Mouse (Mus musculus) ES-Bruce4 (cell line): ENCODE results near the gene Lamc1. TPM values are rescaled to one million over a fixed set of nuclear protein-coding genes. Genes with fewer than 3 reads are reported as not detected.

Source experiments
- H3K27ac ChIP-seq: 2 replicates; pipeline ENCODE4 v1.5.1; 2012; ENCODE audit warnings: low read length, inconsistent platforms; ENCODE audit not compliant: insufficient read depth
- H3K27me3 ChIP-seq: 2 replicates; pipeline ENCODE4 v1.6.1; 2012; ENCODE audit warnings: mild to moderate bottlenecking, low read length, inconsistent platforms; ENCODE audit not compliant: control insufficient read depth, poor library complexity, insufficient read depth, severe bottlenecking
- H3K36me3 ChIP-seq: 2 replicates; pipeline ENCODE4 v1.6.1; 2012; ENCODE audit warnings: inconsistent platforms, mild to moderate bottlenecking, low read length, moderate library complexity; ENCODE audit not compliant: control insufficient read depth, poor library complexity, insufficient read depth, severe bottlenecking
- H3K4me1 ChIP-seq: one replicate; pipeline ENCODE4 v1.8.1; 2011; ENCODE audit warnings: low read length; ENCODE audit not compliant: control insufficient read depth, insufficient read depth
- H3K4me3 ChIP-seq: 2 replicates; pipeline ENCODE4 v1.5.1; 2011; ENCODE audit warnings: low read depth, mild to moderate bottlenecking, low read length
- H3K9ac ChIP-seq: 2 replicates; pipeline ENCODE4 v1.6.1; 2012; ENCODE audit warnings: low read depth, mild to moderate bottlenecking, inconsistent platforms; ENCODE audit not compliant: poor library complexity, severe bottlenecking
- H3K9me3 ChIP-seq: replicated peaks from 2 replicates; pipeline ENCODE4 v1.6.1; 2012; ENCODE audit warnings: mild to moderate bottlenecking, low read length, inconsistent platforms; ENCODE audit not compliant: control insufficient read depth, poor library complexity, insufficient read depth, severe bottlenecking
- CTCF ChIP-seq: IDR thresholded peaks from one replicate; pipeline ENCODE4 v1.8.1; 2011; ENCODE audit warnings: low read depth, low read length
- EP300 ChIP-seq: IDR thresholded peaks from 2 replicates; pipeline ENCODE4 v1.6.1; 2011; ENCODE audit warnings: low read depth, low read length; ENCODE audit not compliant: insufficient read depth
- POLR2A ChIP-seq: IDR thresholded peaks from one replicate; pipeline ENCODE4 v1.8.1; 2011; ENCODE audit warnings: low read length; ENCODE audit not compliant: insufficient read depth
- polyA plus RNA-seq: library from polyadenylated mRNA; stranded (reverse); fragments of >200 nt; gene quantifications from 2 replicates; pipeline ENCODE4 v1.2.4, GENCODE M21; 2011; ENCODE audit warnings: low read depth; ENCODE audit not compliant: missing spikeins, insufficient read depth, insufficient read length

Lamc1 gene
- polyA plus RNA-seq, 1 experiment: 233 TPM

DNA sequence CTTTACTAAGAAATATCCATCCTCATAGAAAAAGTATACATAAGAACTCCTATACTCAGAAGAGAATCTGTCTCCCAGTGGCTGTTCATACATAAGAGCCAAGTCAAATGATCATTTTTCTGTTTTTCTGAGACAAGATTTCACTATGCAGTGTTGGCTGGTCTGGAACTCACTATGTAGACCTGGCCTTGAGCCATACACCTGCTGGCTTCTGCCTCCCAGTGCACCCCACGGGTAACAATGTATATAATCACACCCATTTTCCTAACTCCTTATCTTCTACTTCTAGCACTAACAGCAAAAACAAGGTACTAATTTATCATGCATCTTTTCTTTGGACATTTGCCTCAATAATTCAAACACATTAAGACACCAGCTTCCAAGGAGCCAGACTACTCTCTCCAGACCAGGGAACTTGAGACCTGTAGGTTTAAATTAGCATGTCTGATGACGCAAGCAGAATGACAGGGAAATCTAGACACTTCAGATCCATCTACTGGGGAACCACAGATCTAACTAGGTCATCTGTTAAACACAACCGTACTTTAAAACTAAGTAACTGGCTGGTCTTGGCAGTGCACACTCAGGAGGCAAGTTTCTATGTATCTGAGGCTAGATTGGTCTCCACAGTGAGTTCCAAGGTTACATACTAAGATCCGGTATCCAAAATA, 79.9 kb downstream of the Lamc1 start:
- no peak overlapping the region for H3K4me3 ChIP-seq
- no peaks in the 10 kb centered on the region for H3K4me1 ChIP-seq
- TF ChIP-seq CTCF (no peak), EP300 (no peak), POLR2A (no peak)
- H3K27ac ChIP-seq: no peak overlapping the region
- H3K9me3 ChIP-seq: peaks cover 11% of the 10 kb centered on the region
- H3K9ac ChIP-seq: no peak overlapping the region
- no peaks in the 10 kb centered on the region for H3K27me3 ChIP-seq
- peaks cover 42% of the 10 kb centered on the region for H3K36me3 ChIP-seq

DNA sequence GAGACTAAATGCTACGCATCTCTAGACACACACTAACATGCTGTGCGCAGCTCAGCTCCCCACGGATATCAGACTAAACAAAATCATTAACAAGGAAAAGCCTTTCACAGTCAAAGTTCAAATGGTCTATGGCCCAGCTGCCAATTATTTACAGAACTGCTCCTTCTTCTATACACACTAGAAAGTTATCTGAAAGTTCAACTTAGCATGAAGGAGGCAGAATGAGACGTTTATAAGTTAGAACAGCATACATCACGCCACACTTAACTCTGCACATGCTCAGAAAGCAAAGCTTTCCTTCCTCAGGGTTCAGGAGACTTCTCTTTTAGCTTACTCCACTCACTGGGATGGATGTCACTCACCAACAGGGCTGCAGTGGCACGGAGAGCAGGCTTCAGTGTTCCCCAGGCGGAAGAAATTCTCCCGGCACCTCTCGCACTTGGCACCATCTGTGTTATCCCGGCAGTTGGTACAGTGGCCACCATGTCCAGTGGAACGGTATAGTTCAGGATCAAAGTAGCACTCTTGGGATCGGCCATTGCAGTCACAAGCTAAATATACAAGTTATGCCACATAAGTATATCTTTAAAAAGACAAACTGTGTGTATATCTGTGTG, 80.9 kb downstream of the Lamc1 start:
- Histone ChIP-seq H3K9ac (no peak overlapping the region), H3K27me3 (no peaks in the 10 kb centered on the region), H3K4me3 (no peak overlapping the region), H3K4me1 (no peaks in the 10 kb centered on the region), H3K36me3 (peaks cover 50% of the 10 kb centered on the region), H3K27ac (no peak overlapping the region), H3K9me3 (peaks cover 11% of the 10 kb centered on the region)
- TF ChIP-seq CTCF (no peak), EP300 (no peak)

- Histone ChIP-seq H3K9ac (no peak overlapping the region), H3K36me3 (peaks cover 39% of the 10 kb centered on the region), H3K9me3 (0 out of 2 replicates have a peak, but pooled peaks cover 3% of the 10 kb centered on the region), H3K27me3 (no peaks in the 10 kb centered on the region), H3K4me3 (no peak overlapping the region), H3K27ac (no peak overlapping the region), H3K4me1 (no peaks in the 10 kb centered on the region)
- no peak for TF ChIP-seq POLR2A
- no peak for TF ChIP-seq CTCF
- no peak for TF ChIP-seq EP300
Observed at GRCm38 (mm10) chr1:153241346-153241745, 91.2 kb downstream of the Lamc1 start.

GRCm38 (mm10) chr1:153235576-153235975, 97.0 kb downstream of the Lamc1 start:
- H3K27me3 ChIP-seq: no peaks in the 10 kb centered on the region
- no peak overlapping the region for H3K27ac ChIP-seq
- H3K4me1 ChIP-seq: no peaks in the 10 kb centered on the region
- peaks cover 54% of the 10 kb centered on the region for H3K36me3 ChIP-seq
- H3K9ac ChIP-seq: no peak overlapping the region
- H3K9me3 ChIP-seq: 0 out of 2 replicates have a peak, but pooled peaks cover 3% of the 10 kb centered on the region
- H3K4me3 ChIP-seq: no peak overlapping the region
- no peak for TF ChIP-seq POLR2A
- TF ChIP-seq CTCF: no peak
- TF ChIP-seq EP300: no peak

DNA sequence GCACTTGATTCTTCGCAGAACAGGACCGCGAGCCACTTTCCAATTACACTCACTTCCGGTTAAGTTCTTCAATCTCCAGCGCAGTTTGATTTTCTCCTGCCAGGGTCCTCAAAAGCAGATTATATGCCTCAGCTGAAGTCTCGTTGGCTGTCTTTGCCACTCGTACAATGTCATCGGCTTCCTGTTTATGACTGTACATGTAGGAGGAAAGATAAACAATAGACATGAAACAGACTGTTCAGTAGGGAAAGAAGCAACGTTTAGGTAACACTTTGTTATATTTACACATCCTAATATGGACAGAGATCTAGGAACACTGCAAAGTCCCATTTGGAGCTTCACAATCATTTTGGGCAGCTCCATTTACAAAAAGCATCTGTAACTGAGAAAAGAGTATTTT, 100.9 kb downstream of the Lamc1 start:
- TF ChIP-seq EP300 (no peak), POLR2A (no peak), CTCF (no peak)
- no peak overlapping the region for H3K27ac ChIP-seq
- peaks cover 58% of the 10 kb centered on the region for H3K36me3 ChIP-seq

DNA sequence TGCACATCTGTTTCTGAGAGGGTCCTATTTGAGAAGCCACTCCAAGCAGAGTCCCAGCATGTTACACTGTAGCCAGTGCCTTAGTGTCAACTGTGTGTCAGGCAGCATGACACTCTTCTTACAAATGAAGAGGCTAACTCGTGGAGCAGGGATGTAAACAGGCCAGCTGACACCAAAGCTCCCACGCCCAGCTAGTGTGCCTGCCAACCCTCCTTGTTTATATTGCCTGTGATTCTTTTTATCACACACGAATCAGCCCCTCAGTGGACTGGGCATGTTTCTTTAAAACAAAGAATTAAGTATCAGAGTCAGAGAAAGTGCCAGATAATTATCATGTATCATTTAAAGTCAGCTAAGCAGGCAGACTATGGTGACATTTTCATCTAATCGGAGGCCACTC, 104.7 kb downstream of the Lamc1 start:
- TF ChIP-seq EP300 (no peak), POLR2A (no peak)
- H3K36me3 ChIP-seq: peaks cover 59% of the 10 kb centered on the region
- no peak overlapping the region for H3K9ac ChIP-seq
- no peak overlapping the region for H3K4me3 ChIP-seq
- H3K27me3 ChIP-seq: no peaks in the 10 kb centered on the region
- peaks cover 2% of the 10 kb centered on the region for H3K4me1 ChIP-seq
- no peaks in the 10 kb centered on the region for H3K9me3 ChIP-seq
- H3K27ac ChIP-seq: no peak overlapping the region

More for the DNA sequence above, 100.9 kb downstream of the Lamc1 start:
- H3K4me3 ChIP-seq: no peak overlapping the region
- peaks cover 2% of the 10 kb centered on the region for H3K4me1 ChIP-seq
- no peaks in the 10 kb centered on the region for H3K9me3 ChIP-seq
- no peaks in the 10 kb centered on the region for H3K27me3 ChIP-seq
- H3K9ac ChIP-seq: no peak overlapping the region
